Mouse (Mus musculus): ENCODE results near the gene BC024978. TPM values are rescaled to one million over a fixed set of nuclear protein-coding genes. Genes with fewer than 3 reads are reported as not detected.
A peak's percentile ranks its signal among the peaks of the same experiment; 100 is the strongest.

BC024978 gene
- 3.9 and 4.2 TPM in 2 replicates for polyA plus RNA-seq (2015; fragmentation: Nextera tagmentation; extraction: Ambion mirVana)

DNA sequence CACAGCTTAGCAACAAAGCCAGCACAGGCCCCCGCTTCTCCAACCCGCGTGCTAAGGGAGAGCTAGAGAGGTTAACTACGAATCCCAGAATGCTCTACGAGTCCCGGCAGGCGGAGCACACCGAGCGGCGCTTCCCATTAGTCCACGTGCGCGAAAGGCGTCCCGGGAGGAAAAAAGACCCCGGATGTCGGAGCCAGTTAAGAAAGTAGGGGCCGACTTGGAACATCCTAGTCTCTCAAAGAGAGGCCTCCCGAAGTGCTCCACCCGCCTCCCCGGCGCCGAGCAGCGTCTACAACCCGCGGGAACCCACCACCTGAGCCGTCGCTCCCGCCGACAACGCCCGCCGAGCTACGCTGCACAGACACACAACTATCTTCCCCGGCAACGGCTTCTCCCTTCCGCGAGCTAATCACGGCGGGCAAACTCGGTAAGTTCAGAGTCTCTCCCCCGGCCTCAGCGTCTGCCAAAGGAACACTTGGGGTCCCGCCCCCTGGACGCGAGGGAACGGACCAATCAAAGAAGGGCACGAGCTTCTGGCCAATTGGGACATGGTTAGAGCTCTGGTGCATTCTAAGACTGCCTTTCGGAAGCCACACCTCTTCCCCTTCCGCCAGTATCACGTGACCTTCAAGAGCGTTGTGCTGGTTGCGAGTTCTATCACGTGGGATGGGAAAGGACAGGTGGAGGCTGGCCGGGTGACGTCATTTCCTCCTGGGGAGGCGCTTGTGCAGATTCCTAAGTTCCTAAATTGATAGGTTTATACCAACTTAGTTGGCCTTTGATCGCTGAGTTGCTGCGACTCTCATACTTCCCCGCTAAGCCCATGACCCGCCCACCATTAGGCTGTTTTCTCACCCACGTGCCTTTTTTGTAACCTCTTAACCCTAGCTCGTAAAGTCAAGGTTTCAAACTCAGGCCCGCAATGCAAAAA lies at the start of gene BC024978, which contains the start of gene Snrpa:
TSS of gene BC024978 (plus strand) at position 101 of the 931 bp plus-strand sequence.
TSS of gene Snrpa (minus strand) at position 591 of the 931 bp plus-strand sequence.
- Histone ChIP-seq H3K4me2 (peak within 1 kb of the TSS; percentile 73), H3K27ac (peak within 1 kb of the TSS; percentile 98), H3K27me3 (no peaks in the 10 kb centered on the region), H3K4me1 (peaks cover 28% of the 10 kb centered on the region), H3K36me3 (peaks cover 55% of the 10 kb centered on the region), H3K9ac (peak within 1 kb of the TSS; percentile 81), H3K4me3 (replicated peaks) (peak within 1 kb of the TSS; percentile 68), H3K9me3 (replicated peaks) (no peaks in the 10 kb centered on the region)
- WGBS: under 1% methylated on average over 64 of the region's 64 CpGs
- ATAC-seq (replicated peaks; ENCODE audit: low FRiP score): peak; percentile 99

- no peak within 1 kb of the TSS for H3K4me2 ChIP-seq
- no peaks in the 10 kb centered on the region for H3K27me3 ChIP-seq
- H3K4me3 ChIP-seq (replicated peaks): no peak within 1 kb of the TSS
- H3K27ac ChIP-seq: peak within 1 kb of the TSS; percentile 37; the same call in 1 of the 2 replicates
- no peak within 1 kb of the TSS for H3K9ac ChIP-seq
- no peaks in the 10 kb centered on the region for H3K9me3 ChIP-seq (replicated peaks)
- peak; percentile 34; the same call in 1 of the 2 replicates for ATAC-seq (replicated peaks; ENCODE audit: low FRiP score)
- peaks cover 12% of the 10 kb centered on the region for H3K36me3 ChIP-seq
- H3K4me1 ChIP-seq: peaks cover 5% of the 10 kb centered on the region
- WGBS: 61% methylated on average over 10 of the region's 10 CpGs
These were observed 42.3 kb upstream of the BC024978 start, which contains the start of gene Cyp2t4 for GRCm38 (mm10) chr7:27153205-27153764. Gene Cyp2t4, plus strand, starts transcription at chr7:27153714.

DNA sequence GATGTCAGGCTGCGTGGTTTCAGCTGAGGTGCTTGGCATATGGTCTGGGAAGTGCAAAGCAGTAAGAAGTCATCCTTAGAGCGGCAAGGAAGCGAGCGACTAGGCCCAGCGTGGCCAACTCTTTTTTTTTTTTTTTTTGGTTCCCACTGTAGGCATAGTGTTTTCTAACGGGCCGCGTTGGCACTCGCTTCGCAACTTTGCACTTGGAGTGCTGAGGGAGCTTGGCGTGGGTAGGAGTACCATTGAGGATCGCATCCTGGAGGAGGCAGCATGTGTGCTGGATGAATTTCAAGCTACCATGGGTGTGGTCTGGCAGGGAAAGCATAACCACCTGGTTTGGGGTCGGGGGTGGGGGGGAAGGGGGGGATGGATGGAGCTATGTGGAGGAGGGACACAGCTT lies 39.6 kb upstream of the BC024978 start:
- no peak for ATAC-seq (replicated peaks; ENCODE audit: low FRiP score)
- no peak overlapping the region for H3K9ac ChIP-seq
- no peak overlapping the region for H3K27ac ChIP-seq
- H3K4me3 ChIP-seq (replicated peaks): no peak overlapping the region
- H3K4me2 ChIP-seq: no peak overlapping the region
- no peaks in the 10 kb centered on the region for H3K27me3 ChIP-seq
- no peaks in the 10 kb centered on the region for H3K9me3 ChIP-seq (replicated peaks)
- peaks cover 27% of the 10 kb centered on the region for H3K36me3 ChIP-seq
- peaks cover 16% of the 10 kb centered on the region for H3K4me1 ChIP-seq
- 84% methylated on average over 13 of the region's 13 CpGs for WGBS

GRCm38 (mm10) chr7:27158171-27158570 lies 37.4 kb upstream of the BC024978 start:
- Histone ChIP-seq H3K27ac (no peak overlapping the region), H3K36me3 (peaks cover 47% of the 10 kb centered on the region), H3K9ac (no peak overlapping the region), H3K4me3 (replicated peaks) (no peak overlapping the region), H3K9me3 (replicated peaks) (no peaks in the 10 kb centered on the region), H3K4me1 (peaks cover 36% of the 10 kb centered on the region), H3K4me2 (no peak overlapping the region), H3K27me3 (no peaks in the 10 kb centered on the region)
- WGBS: 93% methylated on average over 9 of the region's 9 CpGs
- no peak for ATAC-seq (replicated peaks; ENCODE audit: low FRiP score)

DNA sequence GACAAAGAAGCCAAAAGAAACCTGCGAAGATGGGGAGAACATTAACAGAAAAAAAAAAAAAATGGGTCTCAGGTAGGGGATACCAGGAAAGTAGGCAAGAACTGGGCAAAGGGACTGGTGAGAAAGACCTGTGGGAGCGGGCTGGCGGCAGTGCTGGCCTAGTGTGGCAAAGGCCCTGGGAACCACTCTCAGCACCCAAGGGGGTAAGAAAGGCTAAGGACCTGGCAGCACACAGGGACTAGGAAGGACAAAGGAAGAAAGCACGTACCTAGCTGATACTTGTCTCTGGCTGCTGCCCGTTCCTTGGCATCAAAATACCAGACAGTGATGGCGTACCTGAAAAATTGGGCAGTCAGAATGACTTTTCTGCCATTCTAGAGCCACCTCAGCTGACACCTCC lies 36.3 kb upstream of the BC024978 start:
- no peaks in the 10 kb centered on the region for H3K9me3 ChIP-seq (replicated peaks)
- no peak overlapping the region for H3K4me2 ChIP-seq
- peaks cover 55% of the 10 kb centered on the region for H3K36me3 ChIP-seq
- H3K4me1 ChIP-seq: peaks cover 44% of the 10 kb centered on the region
- H3K27ac ChIP-seq: no peak overlapping the region
- 94% methylated on average over 6 of the region's 6 CpGs for WGBS
- H3K4me3 ChIP-seq (replicated peaks): no peak overlapping the region
- no peak overlapping the region for H3K9ac ChIP-seq
- no peaks in the 10 kb centered on the region for H3K27me3 ChIP-seq
- ATAC-seq (replicated peaks; ENCODE audit: low FRiP score): no peak

DNA sequence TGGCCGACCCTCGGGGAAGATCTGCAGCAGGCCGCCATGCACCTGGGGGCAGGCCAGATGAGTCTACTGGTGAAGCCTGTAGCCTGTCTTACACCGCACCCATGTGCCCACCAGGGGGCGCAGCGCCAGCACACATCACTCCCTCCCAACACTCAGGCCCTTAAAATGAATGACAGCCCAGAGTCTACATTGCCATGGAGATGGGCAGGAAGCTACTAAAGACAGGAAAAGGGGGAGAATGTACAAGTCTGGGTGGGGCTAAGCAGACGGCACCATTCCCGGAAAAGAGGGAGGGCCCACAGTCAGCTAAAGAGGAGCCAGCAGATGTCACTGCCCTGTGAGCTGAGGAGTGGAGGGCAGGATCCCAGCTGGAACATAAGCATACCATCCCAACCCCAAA lies 35.7 kb upstream of the BC024978 start:
- Histone ChIP-seq H3K9me3 (replicated peaks) (no peaks in the 10 kb centered on the region), H3K4me3 (replicated peaks) (no peak overlapping the region; the same call in 1 of the 2 replicates), H3K4me1 (peaks cover 50% of the 10 kb centered on the region), H3K9ac (no peak overlapping the region), H3K27me3 (no peaks in the 10 kb centered on the region), H3K27ac (peak overlapping the region; percentile 63; the same call in 1 of the 2 replicates), H3K4me2 (no peak overlapping the region), H3K36me3 (peaks cover 61% of the 10 kb centered on the region)
- WGBS: 17% methylated on average over 8 of the region's 8 CpGs
- peak; percentile 92 for ATAC-seq (replicated peaks; ENCODE audit: low FRiP score)

DNA sequence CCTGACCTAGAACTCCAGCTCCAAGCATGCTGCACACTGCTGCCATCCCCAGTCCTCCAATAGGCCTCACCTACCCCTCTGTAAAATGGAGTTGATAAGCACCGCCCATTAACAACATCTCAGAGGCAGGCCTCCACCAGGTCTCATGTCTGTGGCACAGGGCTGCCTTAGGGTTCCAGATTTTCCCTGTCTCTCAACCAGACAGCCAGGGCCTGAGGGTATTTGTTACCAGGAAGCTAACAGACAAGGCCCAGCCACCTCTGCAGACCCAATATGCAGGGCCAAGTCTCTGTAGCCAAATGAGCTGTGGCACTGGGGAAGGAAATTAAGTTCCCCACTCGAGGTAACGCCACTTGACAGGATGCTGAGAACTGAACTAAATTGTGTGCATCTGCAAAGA lies 34.7 kb upstream of the BC024978 start:
- Histone ChIP-seq H3K27ac (peak overlapping the region; percentile 13; the same call in 1 of the 2 replicates), H3K36me3 (peaks cover 64% of the 10 kb centered on the region), H3K4me3 (replicated peaks) (no peak overlapping the region), H3K27me3 (no peaks in the 10 kb centered on the region), H3K9me3 (replicated peaks) (no peaks in the 10 kb centered on the region), H3K4me1 (peaks cover 60% of the 10 kb centered on the region), H3K9ac (no peak overlapping the region), H3K4me2 (no peak overlapping the region)
- WGBS: 79% methylated on average over 3 of the region's 3 CpGs
- ATAC-seq (replicated peaks; ENCODE audit: low FRiP score): no peak

DNA sequence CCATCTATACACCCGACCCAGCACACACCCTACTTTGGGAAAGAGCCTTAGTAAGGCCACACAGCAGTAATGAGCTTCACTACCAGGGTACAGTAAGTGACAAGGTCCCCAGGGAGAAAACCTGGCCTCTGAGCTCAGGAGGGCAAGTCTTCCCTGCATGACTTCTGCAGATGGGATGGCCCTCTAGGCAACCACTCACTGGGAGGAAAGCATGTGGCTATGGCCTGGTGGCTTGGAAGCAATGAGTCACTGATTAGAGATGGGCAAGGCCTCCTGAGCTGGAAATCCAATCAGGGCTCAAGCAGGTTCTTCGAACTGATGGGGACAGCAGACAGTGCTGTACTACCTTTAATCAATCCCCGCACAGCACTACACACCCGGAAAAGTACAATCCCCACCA lies 33.8 kb upstream of the BC024978 start:
- Histone ChIP-seq H3K27ac (peak overlapping the region; percentile 4; the same call in 1 of the 2 replicates), H3K4me1 (peaks cover 61% of the 10 kb centered on the region), H3K4me3 (replicated peaks) (no peak overlapping the region), H3K9ac (0 out of 2 replicates have a peak overlapping the region, but pooled peaks have one; percentile 1), H3K4me2 (no peak overlapping the region), H3K36me3 (peaks cover 64% of the 10 kb centered on the region), H3K27me3 (no peaks in the 10 kb centered on the region), H3K9me3 (replicated peaks) (no peaks in the 10 kb centered on the region)
- no peak for ATAC-seq (replicated peaks; ENCODE audit: low FRiP score)
- 79% methylated on average over 4 of the region's 4 CpGs for WGBS

- no peak overlapping the region for H3K9ac ChIP-seq
- no peak for ATAC-seq (replicated peaks; ENCODE audit: low FRiP score)
- H3K4me3 ChIP-seq (replicated peaks): 0 out of 2 replicates have a peak overlapping the region, but pooled peaks have one; percentile 72
- H3K4me2 ChIP-seq: peak overlapping the region; percentile 86
- no peaks in the 10 kb centered on the region for H3K27me3 ChIP-seq
- H3K9me3 ChIP-seq (replicated peaks): no peaks in the 10 kb centered on the region
- WGBS: 74% methylated on average over 5 of the region's 5 CpGs
- peak overlapping the region; percentile 10; the same call in 1 of the 2 replicates for H3K27ac ChIP-seq
- peaks cover 56% of the 10 kb centered on the region for H3K36me3 ChIP-seq
- peaks cover 69% of the 10 kb centered on the region for H3K4me1 ChIP-seq
These were observed 32.7 kb upstream of the BC024978 start for GRCm38 (mm10) chr7:27162780-27163449.

- peak overlapping the region; percentile 72; the same call in 1 of the 2 replicates for H3K4me3 ChIP-seq (replicated peaks)
- no peak overlapping the region for H3K27ac ChIP-seq
- peaks cover 70% of the 10 kb centered on the region for H3K4me1 ChIP-seq
- no peaks in the 10 kb centered on the region for H3K27me3 ChIP-seq
- H3K4me2 ChIP-seq: peak overlapping the region; percentile 86
- no peak overlapping the region for H3K9ac ChIP-seq
- H3K36me3 ChIP-seq: peaks cover 50% of the 10 kb centered on the region
- 56% methylated on average over 5 of the region's 5 CpGs for WGBS
- H3K9me3 ChIP-seq (replicated peaks): no peaks in the 10 kb centered on the region
- ATAC-seq (replicated peaks; ENCODE audit: low FRiP score): no peak
These were observed 32.2 kb upstream of the BC024978 start for GRCm38 (mm10) chr7:27163450-27163805.

DNA sequence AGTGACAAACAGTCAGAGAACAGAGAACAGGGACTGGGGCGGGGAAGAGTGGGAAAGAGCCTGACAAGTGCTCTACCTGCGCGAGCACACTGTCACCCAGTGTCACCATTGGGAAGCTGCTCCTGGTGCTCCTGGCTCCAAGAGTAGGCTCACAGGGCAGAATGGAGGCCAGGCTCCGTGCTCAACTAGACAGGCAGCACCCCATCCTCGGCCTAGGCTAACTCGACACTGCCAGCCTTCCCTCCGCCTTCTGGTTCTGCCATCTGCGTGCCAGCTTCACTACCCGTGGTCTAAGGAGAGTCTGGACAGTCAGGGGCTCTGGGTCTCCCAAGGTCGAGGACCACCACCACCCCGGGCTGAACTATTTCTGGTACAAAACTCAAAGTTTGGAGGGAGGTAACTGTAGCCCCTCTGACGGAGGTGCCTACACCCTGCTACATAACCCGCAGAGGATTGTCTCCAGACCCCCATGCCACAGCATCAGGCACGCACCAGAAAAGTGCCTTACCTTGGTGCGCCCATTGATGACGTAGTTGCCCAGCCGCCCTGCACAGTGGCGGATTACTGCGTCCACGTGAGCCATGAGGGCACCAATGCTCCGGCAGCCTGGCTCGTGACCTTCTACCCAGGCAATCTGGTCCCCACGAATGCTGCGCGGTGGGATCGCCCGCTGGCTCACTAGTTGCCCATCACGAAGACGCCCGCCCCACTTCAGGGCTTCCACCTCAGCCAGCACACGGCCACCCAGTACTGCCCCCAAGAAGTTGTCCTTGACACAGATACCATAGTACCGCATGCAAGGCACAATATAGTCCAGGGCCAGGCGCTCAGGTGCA lies 31.3 kb upstream of the BC024978 start:
- H3K9me3 ChIP-seq (replicated peaks): no peaks in the 10 kb centered on the region
- peaks cover 70% of the 10 kb centered on the region for H3K4me1 ChIP-seq
- H3K27me3 ChIP-seq: no peaks in the 10 kb centered on the region
- H3K36me3 ChIP-seq: peaks cover 41% of the 10 kb centered on the region
- peak overlapping the region; percentile 72 for H3K4me3 ChIP-seq (replicated peaks)
- H3K4me2 ChIP-seq: peak overlapping the region; percentile 86
- 78% methylated on average over 33 of the region's 33 CpGs for WGBS
- peak overlapping the region; percentile 79 for H3K9ac ChIP-seq
- no peak for ATAC-seq (replicated peaks; ENCODE audit: low FRiP score)
- H3K27ac ChIP-seq: no peak overlapping the region
